Mouse (Mus musculus) mesoderm, embryonic 11.5 days (tissue): Measurements from ENCODE around the gene Epb41l1.
A peak's percentile ranks its signal among the peaks of the same experiment; 100 is the strongest.

Experiments used
- DNase-seq: peaks from one replicate; pipeline ENCODE4 v3.0.0-alpha.2; 2012; ENCODE audit warnings: low read depth, low spot score

Gene Epb41l1

DNA sequence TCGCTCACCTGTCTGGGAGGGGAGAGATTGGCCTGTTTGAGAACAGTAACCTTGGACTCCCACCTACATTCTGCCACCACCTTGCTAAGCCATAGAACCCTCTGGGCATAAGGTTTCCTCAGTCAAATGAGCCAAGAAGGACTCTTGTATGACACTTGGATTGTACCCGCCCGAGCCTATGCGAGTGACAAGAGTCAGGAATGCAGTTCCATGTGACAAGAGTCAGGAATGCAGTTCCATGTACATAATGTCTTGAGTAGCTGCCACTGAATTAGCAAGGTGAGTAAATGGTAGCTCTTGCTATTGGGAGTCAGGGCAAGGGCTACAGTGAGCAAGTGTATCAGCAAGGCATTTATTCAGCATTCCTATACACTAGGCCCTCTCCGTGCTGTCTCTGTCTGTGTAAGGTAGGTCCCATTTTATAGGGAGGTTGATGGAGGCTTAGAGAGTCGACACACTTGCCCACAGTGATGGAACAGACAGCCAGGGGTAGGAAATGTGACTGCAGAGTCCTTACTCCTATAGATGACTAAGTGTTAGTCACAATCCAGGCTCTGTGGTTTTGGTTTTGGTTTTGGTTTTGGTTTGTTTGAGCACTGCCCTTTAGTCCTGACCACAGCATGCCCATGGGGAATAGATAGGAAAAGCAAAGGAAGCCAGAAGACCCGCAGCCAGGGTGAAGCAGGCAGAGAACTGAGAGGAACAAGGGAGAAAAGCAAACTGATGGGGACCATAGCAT lies 118.3 kb downstream of the Epb41l1 start:
- no peak for DNase-seq

DNA sequence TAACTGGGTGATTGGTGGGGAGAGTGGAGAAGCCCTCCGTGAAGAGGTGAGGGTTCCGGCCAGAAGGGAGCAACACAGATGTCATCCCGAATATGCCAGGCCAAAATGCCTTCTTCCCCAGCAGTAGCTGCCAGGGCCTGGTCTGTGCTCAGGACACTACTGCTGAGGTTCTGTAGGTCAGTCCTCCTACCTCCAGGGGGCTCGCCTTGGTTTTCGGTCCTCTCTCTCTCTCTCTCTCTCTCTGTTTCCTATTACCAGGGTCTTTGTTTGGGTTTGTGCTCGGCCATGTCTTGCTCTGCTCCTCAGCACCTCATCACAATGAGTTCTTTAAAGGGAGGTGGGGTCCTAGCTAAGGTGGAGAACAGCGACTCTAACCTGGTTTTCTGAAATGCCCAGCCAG lies 120.3 kb downstream of the Epb41l1 start:
- no peak for DNase-seq

DNA sequence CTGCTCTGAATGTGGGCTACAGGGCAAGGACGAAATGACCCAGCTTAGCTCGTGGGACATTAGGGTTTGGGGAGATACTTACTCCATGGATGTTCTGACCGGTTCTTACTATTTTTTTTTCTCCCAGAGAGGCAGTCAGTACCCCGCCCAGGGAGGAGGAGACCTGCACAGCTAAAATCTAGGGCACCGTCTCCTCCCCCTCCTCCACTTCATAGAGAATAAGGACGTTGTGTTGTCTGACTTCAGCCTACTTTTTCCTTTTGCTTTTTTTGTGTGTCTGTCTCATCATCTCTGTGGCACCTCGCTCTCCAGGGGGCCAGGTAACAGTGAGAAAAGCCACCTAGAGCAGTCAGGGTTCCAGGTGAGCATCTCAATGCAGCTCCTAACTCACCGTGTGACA lies 121.7 kb downstream of the Epb41l1 start:
- DNase-seq: no peak

DNA sequence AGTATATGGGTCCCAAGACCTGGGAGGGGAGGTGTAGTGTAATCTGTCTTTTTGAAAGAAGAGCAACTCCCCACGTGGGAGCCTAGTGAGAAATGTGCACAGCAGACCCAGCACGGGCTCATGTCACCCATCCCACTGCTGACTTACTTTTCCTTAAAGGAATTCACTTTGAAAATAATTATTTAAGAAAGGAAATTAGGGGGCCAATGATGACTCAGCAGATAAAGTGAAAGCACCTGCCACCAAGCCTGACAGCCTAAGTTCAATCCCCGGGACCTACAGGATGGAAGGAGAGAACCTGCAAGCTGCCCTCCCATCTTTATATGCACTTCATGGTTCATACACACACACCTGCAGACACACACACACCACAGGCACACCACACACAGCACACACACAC lies 123.1 kb downstream of the Epb41l1 start:
- DNase-seq: no peak

DNA sequence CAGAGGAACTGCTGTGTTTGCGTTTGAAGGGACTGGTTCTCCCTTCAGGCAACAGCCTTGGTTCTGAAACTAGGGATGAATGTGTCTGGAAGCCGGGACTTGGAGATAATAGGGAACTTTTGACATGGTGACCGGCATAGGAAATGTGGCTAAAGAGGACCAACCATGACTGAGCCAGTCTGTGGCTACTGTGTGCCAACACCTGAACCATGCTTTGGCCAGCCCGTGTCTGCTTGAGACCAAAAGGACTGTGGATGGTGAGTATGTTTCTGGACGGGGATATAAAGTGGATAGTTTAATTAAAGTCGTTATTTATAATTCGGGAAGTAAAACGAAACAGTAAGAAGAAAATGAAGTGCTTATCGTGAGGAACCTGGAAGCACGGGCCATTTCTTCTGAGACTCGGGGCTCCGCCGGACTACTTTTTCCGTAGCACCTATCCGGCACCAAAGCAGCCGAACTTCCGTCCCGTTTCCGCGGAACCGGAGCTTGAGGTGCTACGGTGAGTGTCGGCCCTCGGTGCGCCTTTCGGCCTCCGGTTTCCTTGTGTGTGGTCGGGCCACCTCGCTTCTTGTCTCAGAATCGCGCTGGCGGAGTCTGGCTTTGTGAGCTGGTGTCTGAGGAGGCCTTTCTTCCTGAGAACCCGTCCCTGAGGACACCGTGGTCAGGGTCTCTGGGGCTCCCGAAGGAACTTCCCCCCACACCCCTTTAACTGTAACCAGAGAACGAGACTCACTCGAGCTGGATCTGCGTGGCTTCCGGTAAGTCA lies 126.6 kb downstream of the Epb41l1 start, which contains the start of gene Aar2:
Gene Aar2, plus strand, starts transcription at position 462 of the 769 bp plus-strand sequence.
- DNase-seq: peak; percentile 83

DNA sequence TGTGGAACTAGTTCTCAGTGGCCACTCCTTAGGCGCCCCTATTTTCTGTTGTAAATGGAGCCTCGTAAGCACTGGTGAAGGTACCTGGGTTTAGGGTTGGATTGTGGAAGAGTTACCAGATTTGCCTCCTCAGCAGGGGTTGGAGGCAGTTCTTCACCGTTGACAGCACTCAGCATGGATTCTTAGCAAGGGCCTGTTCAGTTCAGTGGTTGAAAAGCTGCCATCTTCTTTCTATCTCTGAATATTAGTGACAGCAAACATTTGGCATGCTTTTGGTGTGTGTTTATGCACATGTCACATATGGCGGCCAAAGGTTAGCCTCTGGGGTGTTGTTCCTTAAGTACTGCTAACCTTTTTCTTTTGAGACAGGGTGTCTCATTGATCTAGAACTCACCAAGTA lies 131.7 kb downstream of the Epb41l1 start:
- DNase-seq: no peak

DNA sequence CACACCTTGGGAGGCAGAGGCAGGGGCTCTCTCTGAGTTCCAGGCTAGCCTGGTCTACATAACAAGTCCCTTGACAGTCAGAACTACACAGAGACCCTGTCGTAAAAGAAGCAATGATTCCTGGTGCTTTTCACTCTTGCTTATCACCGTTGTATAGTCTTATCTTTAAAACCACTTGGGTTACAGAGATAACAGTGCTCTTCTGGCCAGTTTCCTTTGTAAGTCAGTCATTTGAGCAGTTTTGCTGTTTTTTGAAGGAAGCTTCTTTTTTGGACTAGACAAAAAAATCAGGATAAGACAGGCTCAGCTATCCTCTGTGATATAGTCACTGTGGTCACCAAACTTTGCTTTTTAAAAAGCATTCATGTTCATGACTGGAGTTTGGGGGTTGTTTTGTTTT lies 141.1 kb downstream of the Epb41l1 start:
- no peak for DNase-seq

DNA sequence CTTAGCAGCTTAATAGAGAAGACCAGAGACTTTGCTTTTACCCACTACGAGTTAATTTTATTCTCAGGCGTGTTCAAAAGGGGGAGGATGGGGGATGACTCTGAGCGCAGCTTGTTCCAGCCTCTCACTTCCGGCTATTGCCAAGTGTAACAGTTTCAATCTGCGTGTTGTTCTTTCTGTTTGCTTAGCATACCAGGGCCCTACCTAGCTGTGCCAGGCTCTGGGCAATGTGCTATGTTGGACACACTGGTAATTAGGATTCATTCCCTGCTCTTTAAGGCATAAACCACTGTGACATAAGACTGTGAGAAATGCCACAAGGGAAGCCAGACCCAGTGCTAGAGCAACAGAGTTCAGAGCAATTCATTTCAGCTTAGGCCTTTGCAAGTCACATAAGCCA lies 142.8 kb downstream of the Epb41l1 start:
- no peak for DNase-seq

DNA sequence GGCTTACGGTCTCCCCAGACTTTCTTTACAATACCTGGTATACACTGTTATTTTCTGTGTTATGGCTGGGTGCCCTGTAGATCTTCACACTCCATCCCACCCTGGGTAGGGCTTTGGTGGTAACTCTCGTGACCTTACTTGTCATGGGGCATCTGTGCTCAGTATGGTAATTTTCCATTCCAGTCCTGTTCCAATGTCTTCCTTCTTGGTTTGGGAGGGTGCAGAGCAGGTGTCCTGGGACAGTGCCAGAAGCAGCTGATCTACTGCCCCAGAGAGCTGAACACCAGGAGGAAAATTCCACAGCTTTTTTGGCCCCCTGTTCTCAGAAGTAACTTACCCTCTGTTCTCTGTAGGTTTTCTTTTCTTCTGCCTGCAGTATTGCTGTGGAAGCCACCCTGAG lies 145.8 kb downstream of the Epb41l1 start:
- no peak for DNase-seq

DNA sequence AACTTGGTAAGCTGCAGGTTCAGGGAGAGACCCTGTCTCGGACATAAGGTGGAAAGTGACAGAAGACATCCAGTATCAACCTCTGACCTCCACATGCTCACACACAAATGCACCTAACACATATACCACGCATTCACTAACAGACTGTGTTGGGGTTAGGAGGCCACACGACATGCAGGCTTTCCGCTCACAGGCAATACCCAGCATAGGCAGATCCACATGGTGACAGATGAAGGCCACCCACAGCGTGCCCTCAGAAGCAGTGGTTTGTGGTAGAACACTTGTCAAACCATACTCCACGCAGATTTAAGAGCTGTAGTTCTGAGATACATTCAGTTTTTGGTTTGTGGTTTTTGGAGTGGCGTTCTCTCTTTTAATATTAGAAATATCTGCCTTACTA lies 147.9 kb downstream of the Epb41l1 start:
- DNase-seq: no peak

DNA sequence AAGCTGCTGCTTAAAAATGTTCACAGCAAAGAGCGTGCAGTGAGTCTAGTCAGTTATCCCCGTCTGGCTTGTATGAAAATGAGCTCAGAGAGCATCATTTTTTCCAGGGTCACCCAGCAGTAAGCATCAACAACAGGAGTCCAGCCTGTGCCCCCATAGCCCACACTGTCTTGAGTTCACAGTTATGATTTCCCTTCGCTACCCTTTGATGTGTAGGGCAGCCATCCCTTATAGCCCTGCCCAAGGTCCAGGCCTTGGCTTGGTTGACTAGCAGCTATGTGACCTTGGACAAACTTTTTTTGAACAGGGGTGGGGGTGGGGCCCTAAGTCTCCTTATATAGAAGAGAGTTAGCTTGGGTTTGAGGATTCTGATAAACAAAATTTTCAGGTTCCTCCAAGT lies 148.6 kb downstream of the Epb41l1 start:
- DNase-seq: no peak

DNA sequence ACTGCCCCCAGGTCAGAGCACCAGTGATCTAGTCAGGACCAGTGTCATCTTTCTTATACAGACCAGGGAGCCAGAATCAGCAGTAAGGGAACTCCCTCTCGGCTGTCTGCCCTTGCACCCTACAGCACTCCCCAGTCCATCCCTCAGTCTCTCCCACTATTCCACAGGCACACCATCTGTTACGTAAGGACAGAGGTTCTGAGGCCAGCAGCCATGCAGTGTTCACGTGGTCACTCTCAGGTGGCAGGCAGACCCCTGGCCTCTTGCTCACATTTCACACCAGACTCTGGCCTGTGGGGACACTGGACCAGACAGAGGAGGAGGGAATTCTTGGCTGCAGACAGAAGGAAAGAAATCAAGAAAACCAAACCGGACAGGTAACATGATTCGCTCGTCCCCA lies 150.8 kb downstream of the Epb41l1 start:
- DNase-seq: no peak

DNA sequence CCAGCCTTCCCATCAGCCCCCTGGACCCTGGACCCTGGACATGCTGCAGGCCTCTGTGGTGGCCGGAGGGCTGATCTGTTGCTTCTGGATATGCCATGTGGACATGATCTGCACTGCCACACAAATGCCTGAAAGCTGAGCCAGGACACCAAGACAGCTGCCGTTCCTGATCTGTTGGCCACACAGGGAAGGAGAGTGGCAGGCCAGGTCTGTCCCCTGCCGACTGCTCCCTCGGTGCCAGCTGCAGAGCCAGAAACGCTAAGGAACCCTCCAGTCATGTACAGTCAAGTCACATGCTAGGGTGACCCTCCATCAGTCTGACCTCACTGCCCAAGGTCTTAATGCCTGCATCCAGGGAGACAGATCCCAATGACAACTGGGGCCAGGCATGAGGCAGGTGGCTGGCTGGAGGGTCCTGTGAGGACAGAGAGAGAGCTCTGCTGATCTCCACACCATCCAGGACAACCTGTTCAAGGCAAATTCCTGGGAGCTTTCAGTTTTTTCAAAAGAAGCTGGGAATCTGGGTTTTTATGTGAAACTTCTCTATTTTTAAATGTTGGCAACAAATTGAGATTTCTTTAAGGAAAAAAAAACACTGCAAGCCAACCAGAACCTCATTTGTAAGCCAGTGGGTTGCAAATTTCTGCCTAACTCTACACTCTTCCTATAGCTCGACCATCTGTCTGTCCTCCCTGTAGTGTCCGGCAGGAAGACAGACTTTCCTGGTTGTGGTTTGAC lies 156.3 kb downstream of the Epb41l1 start:
- DNase-seq: no peak

DNA sequence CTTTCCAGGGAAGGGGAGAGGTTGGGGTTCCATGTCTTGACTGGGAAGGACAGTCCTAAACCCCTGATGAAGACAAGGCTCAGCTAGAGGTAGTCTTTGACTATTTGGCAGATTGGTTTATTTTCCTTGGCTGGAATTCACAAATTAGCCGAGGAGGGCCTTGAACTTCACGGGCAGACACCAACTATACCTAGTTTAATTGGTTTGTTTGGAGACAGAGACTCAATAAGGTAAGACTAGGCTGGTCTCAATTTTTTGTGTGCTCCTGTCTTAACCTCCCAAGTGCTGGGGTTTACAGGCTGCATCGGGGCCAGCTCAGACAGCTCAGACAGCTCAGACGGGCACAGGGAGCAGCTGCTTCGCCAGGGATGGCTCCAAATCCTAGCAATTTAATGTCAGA lies 159.8 kb downstream of the Epb41l1 start:
- no peak for DNase-seq

DNA sequence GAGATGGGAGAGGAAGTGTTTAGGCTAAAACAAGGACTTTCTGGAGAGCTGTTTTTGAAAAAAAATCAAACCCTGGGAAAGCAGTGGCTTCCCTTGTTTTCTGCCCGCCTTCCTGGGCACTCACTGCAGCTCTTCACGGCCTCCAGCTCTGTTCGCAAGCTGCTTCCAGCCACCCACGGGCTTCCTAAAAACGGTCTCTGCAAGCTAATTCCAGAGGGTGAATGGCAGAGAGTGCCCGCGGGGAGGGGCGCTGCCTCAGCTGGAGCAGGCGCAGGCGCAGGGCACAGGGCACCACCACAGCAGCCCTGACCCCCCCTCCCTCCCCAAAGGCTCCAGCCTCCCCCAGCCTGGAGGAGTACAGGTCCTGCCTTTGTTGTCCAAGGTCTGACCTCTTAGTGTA lies 160.5 kb downstream of the Epb41l1 start:
- DNase-seq: no peak

DNA sequence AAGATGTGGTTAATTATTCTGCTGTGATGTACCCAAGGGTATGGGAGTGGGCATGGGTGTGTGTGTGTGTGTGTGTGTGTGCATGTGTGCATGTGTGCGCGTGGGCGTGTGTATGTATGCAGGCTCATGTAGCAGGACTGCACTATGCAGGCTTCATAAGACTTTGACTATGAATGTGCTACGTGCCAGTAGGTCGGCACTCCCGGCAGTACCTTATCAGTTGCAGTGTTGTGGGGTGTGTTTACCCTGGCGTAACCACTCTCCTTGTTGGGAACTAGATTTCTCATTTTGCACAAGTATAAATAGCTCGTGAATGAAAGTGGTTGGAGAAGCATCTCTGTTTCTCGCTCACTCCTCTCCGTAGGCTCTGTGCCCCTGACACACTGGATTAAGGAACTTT lies 162.2 kb downstream of the Epb41l1 start:
- DNase-seq: no peak

DNA sequence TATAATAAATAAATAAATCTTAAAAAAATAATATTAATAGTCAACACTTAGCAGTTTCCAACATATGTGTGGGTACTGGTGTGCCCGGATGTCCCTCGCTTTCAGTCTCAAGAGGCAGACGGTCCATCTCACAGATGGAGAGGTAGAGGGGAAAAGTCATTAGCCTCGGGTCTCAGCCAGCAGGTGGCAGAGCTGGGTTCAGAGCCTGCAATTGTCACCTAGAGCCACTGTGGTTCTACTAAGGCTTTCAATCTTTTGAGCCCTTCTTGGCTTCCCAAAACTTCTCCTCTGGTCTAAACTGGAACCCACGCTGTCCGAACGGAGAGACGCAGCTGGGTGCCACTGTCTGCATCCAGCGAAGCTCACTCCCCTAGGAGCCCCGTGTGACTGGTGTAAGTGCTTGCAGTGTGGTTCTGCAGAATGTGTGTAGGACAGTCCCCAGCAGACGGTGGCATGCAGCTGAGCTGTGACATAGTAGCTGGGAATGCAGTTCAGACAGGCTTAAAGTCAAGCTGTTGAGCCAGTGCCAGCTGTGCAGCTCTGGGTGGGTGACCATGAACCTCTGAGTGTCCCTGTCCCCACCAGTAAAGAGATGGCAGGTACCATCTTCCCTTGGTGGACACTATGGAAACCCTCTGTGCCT lies 163.6 kb downstream of the Epb41l1 start:
- peak; percentile 13 for DNase-seq

DNA sequence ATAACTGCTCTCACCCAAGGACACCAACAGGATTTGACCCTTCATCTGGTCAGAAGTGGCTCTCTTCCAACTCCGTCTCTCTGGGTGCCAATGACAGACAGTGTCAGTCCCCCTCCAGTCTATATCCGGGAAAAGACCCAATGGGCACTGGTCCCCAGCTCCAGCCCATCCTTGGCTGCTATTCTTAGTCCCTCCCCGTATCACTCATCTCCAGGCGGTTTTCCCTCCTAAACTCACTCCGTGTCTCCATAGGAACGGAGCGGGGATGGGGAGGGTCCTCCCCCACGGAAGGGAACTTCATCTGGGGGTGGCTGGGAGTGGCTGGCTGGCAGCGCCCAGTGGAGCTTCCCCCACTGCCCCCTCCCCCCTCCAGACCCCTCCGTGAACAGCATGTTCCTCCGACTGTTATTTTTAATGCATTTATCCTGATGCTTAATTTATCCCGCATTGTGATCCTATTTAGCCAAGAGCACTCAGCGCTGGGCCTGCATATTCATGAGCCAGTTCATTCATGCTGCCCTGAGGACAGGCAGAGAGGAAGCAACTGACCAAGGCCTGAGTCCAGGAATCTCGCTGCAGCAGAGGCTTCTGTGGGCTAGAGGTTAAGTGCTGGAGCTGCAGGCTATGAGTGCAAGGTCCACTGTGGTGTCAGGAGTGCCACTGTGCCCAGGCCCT lies 164.2 kb downstream of the Epb41l1 start:
- peak; percentile 34 for DNase-seq

DNA sequence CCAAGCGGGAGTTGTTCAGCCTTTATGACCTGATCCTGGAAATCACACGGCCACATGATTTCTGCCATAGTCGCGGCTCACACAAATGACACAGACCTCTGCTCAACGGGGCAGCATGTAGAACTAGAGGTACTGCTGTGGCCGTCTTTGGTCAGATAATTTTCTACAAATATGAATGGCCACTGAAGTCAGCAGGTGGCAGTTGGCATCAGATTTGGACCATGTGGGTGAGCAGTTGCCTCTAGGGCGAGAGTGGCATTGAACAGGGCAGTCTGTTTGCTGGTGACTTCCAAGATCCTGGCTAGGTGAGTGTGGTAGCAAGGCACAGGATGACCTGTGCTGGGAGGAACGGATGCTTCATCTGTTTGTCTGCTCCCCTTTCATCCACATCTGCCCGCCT lies 168.8 kb downstream of the Epb41l1 start:
- DNase-seq: no peak
